Mouse (Mus musculus): Measurements from ENCODE around the gene Acot2.

DNA sequence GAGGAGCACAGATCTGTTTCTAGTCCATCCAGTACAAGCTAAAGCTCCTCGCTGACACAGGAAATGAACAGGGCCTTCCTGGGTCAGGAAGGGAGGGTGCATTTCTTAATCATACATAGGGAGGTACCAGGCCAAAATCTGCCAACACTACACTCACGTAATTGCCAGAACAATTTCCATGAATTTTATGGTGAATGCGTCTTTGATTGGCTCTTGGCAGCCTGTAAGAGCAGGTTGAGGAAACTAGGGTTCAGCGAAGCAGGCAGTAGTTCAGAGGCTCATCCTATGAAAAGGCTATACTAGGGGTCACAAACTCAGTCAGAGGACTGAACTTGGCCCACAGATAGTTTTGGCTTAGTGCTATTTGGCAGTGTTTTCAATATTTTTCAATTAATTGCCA lies 47.6 kb upstream of the Acot2 start:
- TF ChIP-seq POLR2A (IDR thresholded peaks at IDR 0.05; ENCODE audit: borderline replicate concordance, insufficient read depth, low read length) = no peak
- no peak for TF ChIP-seq CTCF (IDR thresholded peaks at IDR 0.05; ENCODE audit: borderline replicate concordance, insufficient read depth, low read depth, low read length)

Data from cerebellum, adult 2 months (tissue).